Mouse (Mus musculus): Measurements from ENCODE around the gene Brpf3. TPM values are rescaled to one million over a fixed set of nuclear protein-coding genes. Genes with fewer than 3 reads are reported as not detected.
A peak's percentile ranks its signal among the peaks of the same experiment; 100 is the strongest.

Brpf3 gene
- polyA plus RNA-seq, 1 experiment from 2014 or later: 12.5 TPM

- H3K9me3 ChIP-seq (ENCODE audit: low read depth, low read length): no peaks in the 10 kb centered on the region
- no peak for TF ChIP-seq CTCF (IDR thresholded peaks at IDR 0.05; ENCODE audit: low read depth)
- ATAC-seq (ENCODE audit: insufficient read depth): no peak
- no peaks in the 10 kb centered on the region for H3K36me3 ChIP-seq (ENCODE audit: insufficient read depth)
- 37% methylated on average over 6 of the region's 6 CpGs for WGBS
- H3K4me2 ChIP-seq: no peak overlapping the region
- no peaks in the 10 kb centered on the region for H3K4me1 ChIP-seq (ENCODE audit: insufficient read depth)
- no peaks in the 10 kb centered on the region for H3K27me3 ChIP-seq (ENCODE audit: insufficient read depth, low read length)
- H3K4me3 ChIP-seq (ENCODE audit: low read depth, low read length): no peak overlapping the region
- H3K27ac ChIP-seq (ENCODE audit: low read depth): no peak overlapping the region
- DNase-seq: no peak
- no peak overlapping the region for H3K9ac ChIP-seq
Observed at GRCm38 (mm10) chr17:28864464-28864863, 63.6 kb downstream of the Brpf3 start.

DNA sequence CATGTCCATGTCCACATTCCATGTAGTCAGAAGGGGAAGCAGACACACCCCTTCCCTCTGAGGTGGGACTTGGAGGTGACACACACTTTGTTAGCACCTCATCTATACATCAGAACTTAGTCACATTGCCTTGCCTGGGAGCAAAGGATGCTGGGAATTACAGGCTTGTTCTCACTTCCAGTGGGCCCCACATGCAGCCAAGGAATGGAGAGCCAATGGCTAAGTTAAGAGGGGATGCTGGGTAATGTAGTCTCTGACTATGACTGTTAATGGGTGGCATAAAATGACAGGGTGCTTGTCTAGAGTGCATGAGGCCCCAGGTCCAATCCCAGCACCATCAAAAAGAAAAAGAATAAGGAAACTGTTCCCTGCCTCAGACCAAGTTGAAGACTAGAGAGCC, 66.0 kb downstream of the Brpf3 start:
- TF ChIP-seq CTCF (IDR thresholded peaks at IDR 0.05; ENCODE audit: low read depth): no peak
- Histone ChIP-seq H3K27ac (ENCODE audit: low read depth) (no peak overlapping the region), H3K4me1 (ENCODE audit: insufficient read depth) (no peaks in the 10 kb centered on the region), H3K4me3 (ENCODE audit: low read depth, low read length) (no peak overlapping the region), H3K9me3 (ENCODE audit: low read depth, low read length) (no peaks in the 10 kb centered on the region), H3K27me3 (ENCODE audit: insufficient read depth, low read length) (no peaks in the 10 kb centered on the region), H3K9ac (no peak overlapping the region), H3K36me3 (ENCODE audit: insufficient read depth) (no peaks in the 10 kb centered on the region), H3K4me2 (no peak overlapping the region)
- no peak for DNase-seq
- no peak for ATAC-seq (ENCODE audit: insufficient read depth)

- H3K9ac ChIP-seq: no peak overlapping the region
- no peak for ATAC-seq (ENCODE audit: insufficient read depth)
- 87% methylated on average over 4 of the region's 4 CpGs for WGBS
- no peak for DNase-seq
- H3K27me3 ChIP-seq (ENCODE audit: insufficient read depth, low read length): no peaks in the 10 kb centered on the region
- H3K27ac ChIP-seq (ENCODE audit: low read depth): no peak overlapping the region
- H3K4me1 ChIP-seq (ENCODE audit: insufficient read depth): no peaks in the 10 kb centered on the region
- no peak overlapping the region for H3K4me2 ChIP-seq
- H3K36me3 ChIP-seq (ENCODE audit: insufficient read depth): no peaks in the 10 kb centered on the region
- no peak for TF ChIP-seq CTCF (IDR thresholded peaks at IDR 0.05; ENCODE audit: low read depth)
- no peak overlapping the region for H3K4me3 ChIP-seq (ENCODE audit: low read depth, low read length)
- H3K9me3 ChIP-seq (ENCODE audit: low read depth, low read length): no peaks in the 10 kb centered on the region
Observed at GRCm38 (mm10) chr17:28867381-28867780, 66.5 kb downstream of the Brpf3 start.

GRCm38 (mm10) chr17:28869412-28870110, 68.7 kb downstream of the Brpf3 start:
- H3K27ac ChIP-seq (ENCODE audit: low read depth): no peak overlapping the region
- no peak for ATAC-seq (ENCODE audit: insufficient read depth)
- no peaks in the 10 kb centered on the region for H3K4me1 ChIP-seq (ENCODE audit: insufficient read depth)
- H3K9ac ChIP-seq: no peak overlapping the region
- H3K27me3 ChIP-seq (ENCODE audit: insufficient read depth, low read length): no peaks in the 10 kb centered on the region
- H3K4me2 ChIP-seq: no peak overlapping the region
- no peak overlapping the region for H3K4me3 ChIP-seq (ENCODE audit: low read depth, low read length)
- H3K36me3 ChIP-seq (ENCODE audit: insufficient read depth): no peaks in the 10 kb centered on the region
- WGBS: 58% methylated on average over 9 of the region's 9 CpGs
- no peaks in the 10 kb centered on the region for H3K9me3 ChIP-seq (ENCODE audit: low read depth, low read length)
- no peak for TF ChIP-seq CTCF (IDR thresholded peaks at IDR 0.05; ENCODE audit: low read depth)
- no peak for DNase-seq

GRCm38 (mm10) chr17:28870435-28870834, 69.5 kb downstream of the Brpf3 start:
- no peak overlapping the region for H3K27ac ChIP-seq (ENCODE audit: low read depth)
- no peaks in the 10 kb centered on the region for H3K27me3 ChIP-seq (ENCODE audit: insufficient read depth, low read length)
- DNase-seq (no peak), ATAC-seq (ENCODE audit: insufficient read depth) (no peak)
- H3K36me3 ChIP-seq (ENCODE audit: insufficient read depth): no peaks in the 10 kb centered on the region
- H3K4me1 ChIP-seq (ENCODE audit: insufficient read depth): no peaks in the 10 kb centered on the region
- H3K9ac ChIP-seq: no peak overlapping the region
- no peak overlapping the region for H3K4me3 ChIP-seq (ENCODE audit: low read depth, low read length)
- 70% methylated on average over 5 of the region's 5 CpGs for WGBS
- H3K4me2 ChIP-seq: no peak overlapping the region
- TF ChIP-seq CTCF (IDR thresholded peaks at IDR 0.05; ENCODE audit: low read depth): peak; percentile 16; the same call in 1 of the 2 replicates
- H3K9me3 ChIP-seq (ENCODE audit: low read depth, low read length): no peaks in the 10 kb centered on the region

DNA sequence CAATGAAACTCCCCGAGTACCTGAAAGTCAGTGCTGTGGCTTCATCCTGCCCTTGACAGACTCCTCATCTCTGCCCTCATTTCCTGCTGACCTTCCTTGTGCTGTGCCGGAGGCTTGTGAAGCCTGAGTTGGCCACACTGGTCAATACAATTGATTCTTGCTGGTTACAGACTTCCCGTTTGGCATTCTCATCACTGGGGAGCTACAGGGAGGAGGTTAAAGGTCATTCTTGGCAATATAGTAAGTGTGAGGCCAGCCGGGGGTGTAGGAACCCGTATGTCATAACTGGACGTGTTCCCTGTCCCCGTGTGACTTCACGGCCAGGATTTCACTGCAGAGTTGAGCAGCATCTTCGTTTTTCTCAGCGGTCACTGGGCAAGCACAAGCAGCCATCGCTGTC, 70.9 kb downstream of the Brpf3 start:
- H3K9ac ChIP-seq: no peak overlapping the region
- ATAC-seq (ENCODE audit: insufficient read depth) (no peak), DNase-seq (no peak)
- no peak overlapping the region for H3K27ac ChIP-seq (ENCODE audit: low read depth)
- no peak overlapping the region for H3K4me3 ChIP-seq (ENCODE audit: low read depth, low read length)
- H3K36me3 ChIP-seq (ENCODE audit: insufficient read depth): no peaks in the 10 kb centered on the region
- no peaks in the 10 kb centered on the region for H3K27me3 ChIP-seq (ENCODE audit: insufficient read depth, low read length)
- 56% methylated on average over 11 of the region's 11 CpGs for WGBS
- TF ChIP-seq CTCF (IDR thresholded peaks at IDR 0.05; ENCODE audit: low read depth): no peak
- no peak overlapping the region for H3K4me2 ChIP-seq
- H3K4me1 ChIP-seq (ENCODE audit: insufficient read depth): no peaks in the 10 kb centered on the region
- no peaks in the 10 kb centered on the region for H3K9me3 ChIP-seq (ENCODE audit: low read depth, low read length)

- ATAC-seq (ENCODE audit: insufficient read depth): no peak
- no peak for TF ChIP-seq CTCF (IDR thresholded peaks at IDR 0.05; ENCODE audit: low read depth)
- WGBS: 80% methylated on average over 7 of the region's 7 CpGs
Observed at GRCm38 (mm10) chr17:28872322-28872721, 71.4 kb downstream of the Brpf3 start.

More at GRCm38 (mm10) chr17:28872322-28872721, 71.4 kb downstream of the Brpf3 start:
- H3K9ac ChIP-seq: no peak overlapping the region
- H3K9me3 ChIP-seq (ENCODE audit: low read depth, low read length): no peaks in the 10 kb centered on the region
- no peaks in the 10 kb centered on the region for H3K36me3 ChIP-seq (ENCODE audit: insufficient read depth)
- no peak for DNase-seq
- no peaks in the 10 kb centered on the region for H3K27me3 ChIP-seq (ENCODE audit: insufficient read depth, low read length)
- no peak overlapping the region for H3K4me3 ChIP-seq (ENCODE audit: low read depth, low read length)
- H3K4me1 ChIP-seq (ENCODE audit: insufficient read depth): no peaks in the 10 kb centered on the region
- no peak overlapping the region for H3K27ac ChIP-seq (ENCODE audit: low read depth)
- no peak overlapping the region for H3K4me2 ChIP-seq

Data from lung, embryonic 14.5 days (tissue).